Mouse (Mus musculus): ENCODE measurements at regions not wholly inside any gene's neighbourhood (a gene's known extent, or its start where the extent isn't known, plus 50 kb on each side); places are given as distances from the start of the nearest gene placed in this dataset.

DNA sequence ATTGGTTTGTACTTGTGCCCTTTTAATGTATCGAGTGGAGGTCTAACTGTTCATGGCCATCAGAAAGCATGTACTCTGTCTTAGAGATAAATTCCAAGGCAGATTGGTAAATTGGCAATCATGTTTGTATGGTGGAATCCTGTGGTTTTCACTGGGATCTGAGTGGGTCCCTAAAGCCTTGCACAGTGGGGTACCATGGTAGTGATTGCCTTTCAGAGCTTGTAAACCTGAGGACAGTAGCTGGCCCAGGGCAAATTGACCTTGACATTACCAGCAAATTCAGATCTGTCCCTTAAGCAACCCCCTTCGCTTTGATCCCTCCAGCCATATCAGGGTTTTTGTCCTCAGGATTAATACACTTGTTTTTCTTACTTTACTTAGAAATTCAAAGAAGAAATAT, 181.6 kb upstream of the Krr1 start:
- TF ChIP-seq TAL1 (IDR thresholded peaks at IDR 0.05; ENCODE audit: low read length) (no peak), GATA1 (IDR thresholded peaks at IDR 0.05; ENCODE audit: low read length) (no peak)
